Mouse (Mus musculus) G1E (cell line): ENCODE measurements around the gene Taok1. TPM values are rescaled to one million over a fixed set of nuclear protein-coding genes. Genes with fewer than 3 reads are reported as not detected.
"Not testable (repeated sequence)": the region's sequence is repeated elsewhere in the genome, so short reads cannot be mapped to it uniquely, and the experiment has no call there.

Source experiments
- ATAC-seq: 2 replicates; pipeline ENCODE4 v1.8.0; 2016; ENCODE audit warnings: mild to moderate bottlenecking; ENCODE audit not compliant: insufficient number of reproducible peaks, poor library complexity, low FRiP score, severe bottlenecking; ENCODE audit errors: extremely low read depth
- DNase-seq: peaks from one replicate; pipeline ENCODE4 v3.0.0; 2012; ENCODE audit warnings: low spot score
- H3K27me3 ChIP-seq: 2 replicates; pipeline ENCODE4 v1.6.1; 2012; ENCODE audit warnings: mild to moderate bottlenecking, low read length, inconsistent platforms; ENCODE audit not compliant: insufficient read depth
- H3K36me3 ChIP-seq: replicated peaks from 2 replicates; pipeline ENCODE3; 2012; ENCODE audit warnings: mild to moderate bottlenecking, inconsistent platforms
- H3K4me1 ChIP-seq: 2 replicates; pipeline ENCODE4 v1.6.1; 2012; ENCODE audit warnings: low read depth, low read length, inconsistent platforms, mixed read lengths; ENCODE audit not compliant: insufficient read depth
- H3K4me3 ChIP-seq: 2 replicates; pipeline ENCODE4 v1.5.1; 2012; ENCODE audit warnings: low read depth, mild to moderate bottlenecking, inconsistent platforms, low read length, moderate library complexity, mixed read lengths
- H3K9me3 ChIP-seq: replicated peaks from 2 replicates; pipeline ENCODE4 v1.6.1; 2012; ENCODE audit warnings: inconsistent platforms
- CTCF ChIP-seq: IDR thresholded peaks from 2 replicates; pipeline ENCODE4 v1.5.1; 2012; ENCODE audit warnings: low read depth, low read length, inconsistent platforms, mixed read lengths
- GATA1 ChIP-seq: IDR thresholded peaks from 2 replicates; pipeline ENCODE4 v1.6.1; 2012; ENCODE audit warnings: borderline replicate concordance, low read length, inconsistent platforms, mixed read lengths
- GATA2 ChIP-seq: IDR thresholded peaks from 2 replicates; pipeline ENCODE4 v1.6.1; 2012; ENCODE audit warnings: low read depth, low read length, inconsistent platforms, borderline replicate concordance
- POLR2AphosphoS5 ChIP-seq: IDR thresholded peaks from 2 replicates; pipeline ENCODE4 v1.6.1; 2012; ENCODE audit warnings: low read depth, low read length, inconsistent platforms; ENCODE audit not compliant: insufficient replicate concordance
- TAL1 ChIP-seq: conservative IDR thresholded peaks from 2 replicates; pipeline ENCODE4 v1.6.1; 2012; ENCODE audit warnings: low read depth, low read length, inconsistent platforms, mixed read lengths
- polyA plus RNA-seq: library from polyadenylated mRNA; stranded (reverse); fragments of >175 nt; gene quantifications from 2 replicates; pipeline ENCODE4 v1.2.3, GENCODE M21; 2012
- total RNA-seq, 2 experiments: library from RNA; stranded (forward) in 1 of 2; stranded (reverse) in 1 of 2; fragments of 200-1000 nt in 1 of 2; fragments of >200 nt in 1 of 2; fragmentation: Nextera tagmentation in 1 of 2; gene quantifications; 2 replicates each; pipeline ENCODE4 v1.2.3; 2014 to 2017

Taok1 gene
- total and polyA plus RNA-seq, 3 experiments, result 2.5 to 50.1 (median 45.6) TPM

- no peak overlapping the region for H3K4me3 ChIP-seq
- no peaks in the 10 kb centered on the region for H3K27me3 ChIP-seq
- DNase-seq (no peak), ATAC-seq (no peak)
- H3K36me3 ChIP-seq, result peaks cover 25% of the 10 kb centered on the region
- TF ChIP-seq GATA2 (no peak), CTCF (no peak), POLR2AphosphoS5 (no peak), GATA1 (no peak), TAL1 (no peak)
- H3K4me1 ChIP-seq, result peaks cover 3% of the 10 kb centered on the region; the same call in 1 of the 2 replicates
- H3K9me3 ChIP-seq, result no peaks in the 10 kb centered on the region
Measured at GRCm38 (mm10) chr11:77529644-77530043, 78.0 kb downstream of the Taok1 start.

GRCm38 (mm10) chr11:77528420-77528819 lies 79.2 kb downstream of the Taok1 start:
- not testable (repeated sequence) for H3K9me3 ChIP-seq, H3K27me3 ChIP-seq, H3K4me1 ChIP-seq, H3K4me3 ChIP-seq, ATAC-seq, DNase-seq
- peaks cover 17% of the 10 kb centered on the region for H3K36me3 ChIP-seq

- H3K4me1 ChIP-seq, result peaks cover 8% of the 10 kb centered on the region; the same call in 1 of the 2 replicates
- H3K36me3 ChIP-seq, result peaks cover 8% of the 10 kb centered on the region
- TF ChIP-seq POLR2AphosphoS5 (no peak), GATA1 (no peak), TAL1 (no peak), CTCF (no peak), GATA2 (no peak)
- no peak for ATAC-seq
- no peaks in the 10 kb centered on the region for H3K9me3 ChIP-seq
- no peak for DNase-seq
- H3K4me3 ChIP-seq, result no peak overlapping the region
- peaks cover 6% of the 10 kb centered on the region for H3K27me3 ChIP-seq
Measured at GRCm38 (mm10) chr11:77525804-77526486, 81.7 kb downstream of the Taok1 start.

DNA sequence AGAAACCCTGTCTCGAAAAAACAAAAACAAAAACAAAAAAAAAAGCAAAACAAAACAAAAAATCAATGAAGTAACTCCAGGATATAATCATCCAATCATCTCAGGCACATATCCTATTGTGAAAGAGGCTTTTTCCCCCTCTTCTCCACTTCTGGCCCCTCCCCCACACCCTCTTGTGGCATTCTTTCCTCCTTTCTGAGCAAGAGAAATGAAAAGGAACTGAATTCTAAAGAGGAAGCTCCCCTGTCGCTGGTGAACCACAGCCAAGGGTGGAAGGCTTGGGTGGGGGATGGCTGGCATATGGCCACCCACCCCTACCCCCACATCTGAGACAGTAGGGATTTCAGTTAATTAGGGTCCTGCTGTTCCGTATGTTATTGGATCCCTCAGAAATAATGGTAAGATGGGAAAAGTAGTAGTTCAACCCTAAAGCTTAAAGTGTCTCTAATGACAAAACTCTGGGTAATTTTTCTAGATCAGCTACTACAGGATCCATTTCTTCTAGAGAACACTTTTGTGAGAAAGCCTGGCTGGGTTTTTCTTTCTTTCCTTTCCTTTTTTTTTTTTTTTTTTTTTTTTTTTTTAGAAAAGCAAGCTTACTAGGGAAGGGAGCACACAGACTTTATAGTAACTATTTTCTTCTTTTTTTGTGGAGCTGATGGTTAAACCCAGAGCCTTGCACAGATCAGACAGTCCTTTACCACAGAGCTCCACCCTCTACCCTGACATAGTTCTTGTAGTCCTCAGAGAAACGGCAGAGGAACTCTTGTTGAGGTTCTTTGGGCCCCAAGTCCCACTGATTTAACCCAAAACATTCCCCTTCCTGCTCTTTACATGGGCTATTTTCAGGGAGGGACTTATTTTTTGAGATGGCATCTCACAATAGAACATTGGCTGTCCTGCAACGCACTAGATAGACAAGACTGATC lies 86.8 kb downstream of the Taok1 start:
- DNase-seq (peak; percentile 64), ATAC-seq (no peak)
- H3K9me3 ChIP-seq, result no peaks in the 10 kb centered on the region
- no peak for TF ChIP-seq CTCF
- TF ChIP-seq TAL1, result no peak
- no peak for TF ChIP-seq GATA1
- no peak for TF ChIP-seq POLR2AphosphoS5
- TF ChIP-seq GATA2, result no peak
- H3K36me3 ChIP-seq, result no peaks in the 10 kb centered on the region
- H3K27me3 ChIP-seq, result peaks cover 43% of the 10 kb centered on the region
- H3K4me1 ChIP-seq, result peaks cover 27% of the 10 kb centered on the region
- no peak overlapping the region for H3K4me3 ChIP-seq

- H3K4me1 ChIP-seq, result peaks cover 46% of the 10 kb centered on the region
- no peak for TF ChIP-seq GATA2
- TF ChIP-seq GATA1, result no peak
- TF ChIP-seq TAL1, result no peak
- no peak for TF ChIP-seq POLR2AphosphoS5
- no peak for TF ChIP-seq CTCF
- H3K27me3 ChIP-seq, result peaks cover 59% of the 10 kb centered on the region
- H3K4me3 ChIP-seq, result no peak within 1 kb of the TSS
- ATAC-seq, result no peak
- no peak for DNase-seq
- no peaks in the 10 kb centered on the region for H3K36me3 ChIP-seq
- no peaks in the 10 kb centered on the region for H3K9me3 ChIP-seq
Measured at GRCm38 (mm10) chr11:77519043-77519442, 88.6 kb downstream of the Taok1 start, which contains the start of gene Gm10392. Gm10392 (minus strand) TSS chr11:77519198.

GRCm38 (mm10) chr11:77518051-77518798 lies 89.4 kb downstream of the Taok1 start:
- ATAC-seq (no peak), DNase-seq (no peak)
- H3K27me3 ChIP-seq, result peaks cover 59% of the 10 kb centered on the region
- TF ChIP-seq TAL1 (no peak), GATA1 (no peak), CTCF (no peak), POLR2AphosphoS5 (no peak)
- no peak overlapping the region for H3K4me3 ChIP-seq
- H3K9me3 ChIP-seq, result no peaks in the 10 kb centered on the region
- H3K4me1 ChIP-seq, result peaks cover 53% of the 10 kb centered on the region
- no peaks in the 10 kb centered on the region for H3K36me3 ChIP-seq
